13 mouse cellular contexts compared by ENCODE assay signal in genomic region chr6:8631362-8631761, GRCm38 (mm10).
DNase-seq lines count a peak whose midpoint lies in the region.
"Had no signal": no experiment of that assay in that cellular context is flagged by ENCODE, and none has a peak within 500 bp of the region (broad histone marks: within the 10 kb centered on the region; RNA-seq: fewer than 3 reads in every experiment).

No protein-coding gene starts in this region.

- peak; percentile 10 for DNase-seq in embryo, embryonic 10.5 days (ENCODE audit: low spot score)
- no peak for DNase-seq in embryo, embryonic 9.5 days (ENCODE audit: extremely low spot score)
- peak; percentile 50 for DNase-seq in heart, adult 11 months
- no peak for DNase-seq in heart, adult 9 months (ENCODE audit: low spot score in 2 of 2)
- DNase-seq in mesoderm, embryonic 11.5 days (ENCODE audit: low read depth, low spot score), result peak; percentile 55
- DNase-seq: adrenal gland, adult 8-10 months; adrenal gland, postnatal 14 days; adrenal gland, postnatal 36 days; cerebellum, adult 11-12 months; cerebellum, adult 2 months; cerebellum, adult 9-10 months; cerebellum, postnatal 25 days; forebrain, postnatal 0 days had no signal

Comparison
In these comparisons a context has a peak if more than half of its experiments do, and no peak if none do; other contexts are left out.
1. DNase-seq: peak in embryo, embryonic 10.5 days (single experiment), heart, adult 11 months (single experiment) and mesoderm, embryonic 11.5 days (single experiment); none in embryo, embryonic 9.5 days (single experiment) and heart, adult 9 months (0 of 2).